Mouse (Mus musculus) spleen, adult 2 months (tissue): ENCODE data around the gene Rragd.

Experiments used
- CTCF ChIP-seq: fragments of 200-500 bp; IDR thresholded peaks from 2 replicates; pipeline ENCODE4 v1.5.1; 2011; ENCODE audit warnings: mild to moderate bottlenecking, inconsistent platforms; ENCODE audit not compliant: insufficient read depth, insufficient read length, insufficient replicate concordance; ENCODE audit errors: extremely low read depth
- POLR2A ChIP-seq: fragments of 200-500 bp; IDR thresholded peaks from 2 replicates; pipeline ENCODE4 v1.6.1; 2011; ENCODE audit warnings: low read depth, low read length, inconsistent platforms

GRCm38 (mm10) chr4:32980061-32980460, 2.8 kb upstream of the Rragd start:
- TF ChIP-seq CTCF (no peak), POLR2A (no peak)
